Mouse (Mus musculus): ENCODE measurements at regions not wholly inside any gene's neighbourhood (a gene's known extent, or its start where the extent isn't known, plus 50 kb on each side); places are given as distances from the start of the nearest gene placed in this dataset.

DNA sequence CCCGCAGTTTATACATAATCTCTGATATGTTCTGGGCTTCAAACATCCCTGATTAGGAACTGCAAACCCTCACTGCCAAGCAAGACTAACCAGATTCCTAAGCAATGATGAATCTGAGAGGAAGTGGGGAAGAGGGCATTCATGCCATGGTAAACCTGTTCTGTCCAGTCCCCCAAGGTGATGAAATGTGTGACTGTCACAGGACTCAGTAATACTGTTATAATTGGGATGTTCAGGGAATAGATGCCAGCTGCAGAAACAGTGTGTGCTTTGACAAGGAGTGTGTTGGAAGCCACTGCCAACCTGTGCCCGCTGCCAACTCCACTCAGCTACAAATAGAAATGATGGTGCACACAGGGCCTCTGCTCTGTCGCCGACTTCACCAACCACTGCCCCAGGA is 466.0 kb downstream of the Efna5 start:
- peak; percentile 10 for DNase-seq (ENCODE audit: low spot score)

DNA sequence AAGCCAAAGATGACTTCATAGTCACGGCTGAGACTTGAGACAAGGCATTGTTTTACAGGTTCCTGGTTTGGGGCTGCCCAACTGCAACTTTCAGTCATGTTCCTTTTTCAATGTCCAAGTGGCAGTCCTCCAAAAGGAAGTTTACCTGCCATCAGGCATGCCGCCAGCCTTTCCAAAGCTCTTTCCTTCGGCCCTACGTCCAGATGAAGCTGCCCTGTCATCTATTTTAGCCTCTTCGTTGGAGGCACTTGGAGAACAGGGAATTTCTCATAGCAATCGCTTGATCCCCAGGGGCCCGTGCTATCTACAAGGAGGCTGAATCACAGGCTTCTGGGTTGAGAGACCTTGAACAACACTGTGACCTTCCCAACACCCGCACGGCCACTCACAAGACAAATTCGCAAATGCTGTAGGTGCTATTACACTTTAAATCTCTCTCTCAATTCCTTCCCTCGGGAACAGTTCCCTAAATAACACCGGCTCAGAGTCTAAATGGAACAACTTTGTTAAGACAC is 468.4 kb downstream of the Efna5 start:
- no peak for DNase-seq (ENCODE audit: low spot score)

DNA sequence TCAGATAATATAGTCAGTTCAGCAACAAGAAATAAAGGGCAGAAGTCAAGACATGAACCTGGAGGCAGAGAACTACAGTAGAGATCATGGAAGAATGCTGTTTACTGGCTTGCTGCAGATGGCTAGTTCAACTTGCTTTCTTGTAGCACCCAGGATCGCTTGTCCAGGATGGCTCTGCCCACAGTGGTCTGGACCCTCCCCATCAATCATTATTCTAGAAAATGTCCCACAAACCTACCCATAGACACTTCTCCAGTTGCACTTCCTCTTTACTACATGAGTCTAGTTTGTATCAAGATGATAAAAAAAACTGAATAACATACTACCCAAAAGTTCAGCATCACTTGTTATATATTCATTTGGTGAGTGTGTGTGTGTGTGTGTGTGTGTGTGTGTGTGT is 477.4 kb downstream of the Efna5 start:
- no peak for DNase-seq (ENCODE audit: low spot score)

DNA sequence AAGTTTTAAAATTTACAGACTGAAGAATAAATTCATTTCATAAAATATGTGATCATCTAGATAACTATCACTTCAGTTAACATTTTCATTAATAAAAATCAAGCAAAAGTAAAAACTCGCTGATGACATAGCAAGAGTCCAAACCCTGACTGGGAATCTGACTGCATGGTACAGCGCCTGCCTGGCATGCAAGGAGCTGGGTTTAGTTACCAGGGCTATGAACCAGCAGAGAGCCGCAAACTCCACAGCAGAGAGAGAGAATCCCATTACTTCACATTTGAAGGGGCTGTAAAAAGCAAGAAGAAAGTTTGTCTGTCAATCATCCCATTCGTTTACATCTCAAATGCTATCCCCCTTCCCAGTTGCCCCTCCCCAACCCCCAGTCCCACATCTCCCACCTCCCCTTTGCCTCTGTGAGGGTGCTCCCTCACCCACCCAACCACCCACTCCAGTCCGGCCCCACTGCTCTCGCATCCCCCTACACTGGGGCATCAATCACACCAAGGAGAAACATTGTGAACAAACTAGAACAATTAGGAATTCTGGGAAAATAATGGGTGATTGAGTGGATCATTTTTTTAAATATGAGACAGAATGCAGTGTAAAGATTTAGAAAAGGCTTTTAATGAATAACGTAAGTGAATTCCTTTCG is 487.6 kb downstream of the Efna5 start:
- DNase-seq (ENCODE audit: low spot score): no peak

DNA sequence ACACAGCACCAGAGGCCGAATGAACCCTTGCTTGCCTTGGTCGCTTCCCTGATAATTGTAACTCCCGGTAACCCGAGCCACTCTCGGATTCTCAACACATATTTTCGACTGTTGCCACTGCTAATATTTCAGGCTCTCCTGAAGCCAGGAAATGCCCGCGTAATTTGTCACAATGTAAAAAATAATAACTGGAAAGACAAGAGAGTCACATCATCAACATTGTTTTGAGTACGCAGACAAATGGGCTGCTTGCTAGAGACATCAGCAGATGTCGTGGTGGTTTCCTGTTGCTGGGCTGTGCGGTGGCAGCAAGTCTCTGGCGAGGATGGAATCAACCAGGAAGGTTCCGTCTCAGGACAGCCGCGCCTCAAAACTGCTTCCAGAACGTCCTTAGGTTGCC is 497.1 kb downstream of the Efna5 start:
- no peak for DNase-seq (ENCODE audit: low spot score)

DNA sequence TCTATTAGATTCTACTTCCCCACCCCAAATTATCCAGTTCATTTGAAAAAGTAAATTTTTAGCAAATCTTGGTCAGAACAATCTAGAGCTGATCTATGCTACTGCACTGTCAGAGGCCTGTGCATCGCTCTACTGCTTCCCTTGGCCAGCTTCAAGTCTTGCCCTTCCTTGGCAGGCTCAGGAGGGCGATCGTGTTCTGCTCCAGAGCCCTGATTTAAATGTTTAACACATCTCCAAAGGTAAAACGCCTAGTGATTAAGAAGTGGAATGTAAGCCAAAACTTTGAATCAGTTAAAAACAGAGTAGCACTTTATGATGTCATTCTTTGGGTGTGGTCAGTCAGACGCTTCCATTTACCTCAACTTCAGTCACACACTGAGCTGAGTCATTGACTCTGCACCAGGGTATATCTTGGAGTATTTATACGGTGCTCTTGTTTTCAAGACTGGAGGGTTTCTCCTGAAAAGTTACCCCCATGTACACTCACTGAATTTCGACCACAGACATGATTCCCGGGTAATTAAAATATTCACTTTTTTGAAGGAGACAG is 502.2 kb downstream of the Efna5 start:
- DNase-seq (ENCODE audit: low spot score): no peak

DNA sequence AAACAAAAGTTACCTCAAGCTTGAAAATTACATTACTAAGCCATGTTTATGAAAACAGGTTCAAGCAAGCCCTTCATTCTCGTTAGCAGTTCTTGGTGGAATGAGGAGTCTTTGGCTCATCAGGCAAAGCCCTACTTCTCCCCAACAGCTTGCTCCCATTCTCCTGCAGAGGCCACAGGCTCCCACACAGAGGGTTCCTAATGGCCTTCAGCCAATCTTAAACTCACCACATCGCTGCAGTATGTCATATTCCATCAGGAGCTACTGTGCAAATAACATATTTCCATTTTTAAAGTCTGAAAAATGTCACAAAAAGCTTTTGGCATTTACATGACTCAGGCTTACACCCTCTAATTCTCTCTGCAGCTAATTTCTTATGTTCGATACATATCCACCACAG is 512.0 kb downstream of the Efna5 start:
- peak; percentile 2 for DNase-seq (ENCODE audit: low spot score)

DNA sequence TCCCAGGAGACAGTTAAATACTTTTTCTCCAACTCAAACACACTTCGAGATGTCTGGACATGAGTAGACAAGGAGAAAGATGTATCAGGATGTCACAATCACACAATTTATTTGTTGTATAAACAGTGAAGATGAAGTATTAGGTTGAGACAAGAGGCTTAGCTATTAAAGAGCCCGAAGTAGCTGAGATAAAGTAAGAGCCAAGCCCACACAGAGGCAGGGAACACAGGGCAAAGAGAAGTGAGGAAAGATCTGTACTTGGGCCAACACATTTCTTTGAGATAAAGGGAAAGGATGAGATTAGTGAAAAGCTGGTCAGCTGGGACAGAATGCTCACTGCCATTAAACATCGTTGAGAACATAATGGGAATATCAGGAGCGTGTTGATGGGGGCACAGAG is 513.2 kb downstream of the Efna5 start:
- no peak for DNase-seq (ENCODE audit: low spot score)

DNA sequence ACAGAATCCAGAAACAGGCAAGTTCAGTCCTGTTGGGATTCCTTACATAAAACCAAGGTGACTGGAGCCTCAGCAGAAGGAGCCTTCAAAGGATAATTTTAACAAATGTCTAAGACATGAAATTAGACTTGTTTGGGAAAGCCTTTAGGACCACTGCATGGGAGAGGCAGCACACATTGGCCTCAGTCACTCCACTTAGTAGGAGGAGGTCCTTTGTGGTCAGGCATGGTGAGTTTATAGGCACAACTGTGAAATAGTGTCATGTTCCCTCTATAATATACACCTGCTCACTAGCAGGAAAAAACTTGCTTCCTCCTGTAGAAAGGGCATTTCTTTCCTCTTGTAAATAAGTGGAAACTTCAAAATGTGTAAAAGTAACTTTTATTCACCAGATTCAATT is 522.8 kb downstream of the Efna5 start:
- no peak for DNase-seq (ENCODE audit: low spot score)

DNA sequence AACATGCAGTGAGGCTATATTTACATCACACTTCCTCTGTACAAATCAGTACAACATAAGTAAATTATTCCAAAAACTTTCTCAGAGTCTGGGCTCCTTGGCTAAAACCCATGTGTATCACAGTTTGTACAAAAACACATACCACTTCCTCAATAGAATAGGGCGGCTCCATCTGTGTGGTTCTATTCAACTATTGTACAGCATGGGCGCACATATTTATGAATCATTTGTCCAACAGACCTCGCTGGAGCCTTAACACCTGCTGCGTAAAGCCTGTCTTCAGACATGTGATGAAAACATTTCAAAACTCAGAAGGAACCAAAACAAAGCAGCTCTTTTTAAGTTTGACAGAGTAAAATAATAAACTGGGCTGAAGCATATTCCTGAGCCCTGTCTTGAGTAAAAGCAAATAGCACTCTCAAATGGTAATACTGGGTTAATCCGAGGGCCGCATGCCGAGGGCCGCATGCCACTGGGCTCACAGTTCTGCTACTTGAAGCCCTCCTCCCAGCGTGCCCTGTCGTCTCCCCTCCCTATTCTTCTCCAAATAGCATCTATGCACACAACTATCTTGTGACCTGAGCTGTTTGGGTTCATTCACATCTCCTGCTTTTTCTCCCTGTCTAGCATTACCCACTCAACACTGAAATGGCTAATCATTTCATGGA is 543.1 kb downstream of the Efna5 start:
- peak; percentile 6 for DNase-seq (ENCODE audit: low spot score)

DNA sequence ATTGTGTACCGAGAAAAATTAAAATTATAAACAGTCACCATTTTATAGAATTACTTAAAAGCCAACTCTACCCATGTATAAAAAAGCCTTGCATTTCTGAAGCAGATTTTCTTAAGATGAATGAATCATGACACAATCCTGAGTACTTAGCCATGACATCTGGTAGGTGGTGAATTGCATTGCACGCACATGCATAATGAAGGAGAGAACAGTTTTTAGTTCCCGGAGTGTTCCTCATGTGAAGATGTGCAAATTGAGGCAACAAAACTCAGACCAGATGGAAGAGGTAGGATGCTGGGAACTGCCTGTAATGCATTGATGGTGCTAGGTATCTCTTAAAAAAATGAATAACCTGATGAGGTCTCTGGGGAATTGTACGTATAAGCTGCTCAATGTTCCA is 550.9 kb downstream of the Efna5 start:
- no peak for DNase-seq (ENCODE audit: low spot score)

DNA sequence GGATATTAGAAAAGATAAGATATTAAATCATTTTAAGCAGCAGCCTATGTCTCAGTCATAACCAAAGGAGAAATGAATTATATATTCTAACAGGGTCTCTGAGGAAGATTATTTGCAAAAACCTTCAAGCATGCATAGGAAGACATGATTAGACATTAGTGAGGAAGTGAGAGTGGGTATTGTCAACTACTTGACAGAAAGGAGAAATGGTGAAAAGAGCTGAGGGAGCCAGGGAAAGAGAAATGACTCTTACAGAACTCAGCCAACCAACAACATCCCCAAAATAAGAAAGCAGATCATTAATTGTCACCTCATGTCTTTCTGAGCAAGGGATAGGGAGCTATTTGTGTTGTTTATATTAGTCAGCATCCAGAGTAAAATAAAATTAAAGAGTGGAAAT is 554.3 kb downstream of the Efna5 start:
- DNase-seq (ENCODE audit: low spot score): no peak

DNA sequence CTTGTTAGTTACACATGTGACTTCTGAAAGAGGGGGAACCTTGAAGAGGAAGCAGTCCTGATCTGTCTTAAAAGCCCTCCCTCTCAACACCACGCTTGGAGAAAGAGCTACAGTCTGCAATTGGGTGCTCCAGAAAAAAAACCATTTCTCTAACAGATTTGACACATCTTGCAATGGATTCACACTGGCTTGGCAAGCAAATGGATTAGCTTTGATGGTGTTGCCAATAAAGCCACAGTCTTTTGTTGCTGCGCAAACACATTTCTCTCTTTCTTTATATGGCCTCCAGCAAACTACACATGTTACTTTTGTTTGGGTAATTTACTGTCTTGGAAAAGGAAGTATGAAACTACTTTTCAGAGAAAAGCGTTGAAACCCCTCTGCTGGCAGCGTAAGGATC is 562.1 kb downstream of the Efna5 start:
- no peak for DNase-seq (ENCODE audit: low spot score)

DNA sequence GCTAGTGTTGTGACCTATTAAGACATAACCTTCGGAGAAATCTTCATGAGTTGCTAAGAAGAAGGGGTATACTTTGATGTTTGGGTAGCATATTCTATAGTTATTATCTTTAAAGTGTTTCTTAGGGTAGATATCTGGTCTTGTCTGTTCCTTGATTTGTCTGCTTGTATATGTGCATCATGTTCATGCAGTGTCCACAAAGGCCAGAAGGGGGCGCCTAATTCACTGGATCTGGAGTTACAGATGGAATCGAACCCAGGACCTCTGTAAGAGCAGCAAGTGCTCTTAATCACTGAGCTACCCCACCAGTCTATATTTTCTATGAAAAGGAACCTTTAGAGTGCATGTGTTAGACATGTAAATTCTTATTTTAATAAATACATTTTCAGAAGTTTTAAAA is 571.1 kb downstream of the Efna5 start:
- no peak for DNase-seq (ENCODE audit: low spot score)

DNA sequence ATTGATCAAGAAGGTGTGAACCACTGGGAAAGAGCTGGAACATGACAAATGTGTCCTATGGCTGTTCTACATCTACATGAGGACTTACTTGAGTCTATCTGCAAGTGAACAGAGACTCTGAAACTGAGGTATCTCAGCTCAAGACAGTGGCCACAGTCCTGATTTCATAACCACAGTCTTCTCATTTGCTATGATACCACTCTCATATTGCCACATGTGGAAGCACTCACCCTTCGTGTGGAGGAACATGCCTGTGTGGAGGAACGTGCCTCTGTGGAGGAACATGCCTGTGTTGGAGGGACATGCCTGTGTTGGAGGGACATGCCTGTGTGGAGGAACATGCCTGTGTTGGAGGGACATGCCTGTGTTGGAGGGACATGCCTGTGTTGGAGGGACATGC is 574.0 kb downstream of the Efna5 start:
- DNase-seq (ENCODE audit: low spot score): no peak

DNA sequence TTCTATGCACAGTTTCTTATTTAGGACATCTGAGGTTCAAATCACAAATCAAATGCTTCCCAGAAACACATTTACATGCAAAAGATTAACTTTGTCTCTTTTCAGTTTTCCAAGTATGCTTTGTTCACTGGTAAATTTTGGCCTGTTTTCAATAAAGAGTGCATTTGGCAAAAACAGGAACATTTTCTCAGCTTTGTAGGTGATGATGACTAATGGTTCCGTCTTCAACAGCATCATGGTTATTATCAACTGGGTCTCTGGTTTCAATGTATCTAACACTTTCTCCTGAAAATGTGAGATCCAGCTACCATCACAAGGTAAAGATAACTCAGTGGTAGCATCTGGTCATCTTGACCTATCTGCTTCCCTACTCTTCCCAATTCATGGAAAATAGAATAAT is 574.6 kb downstream of the Efna5 start:
- DNase-seq (ENCODE audit: low spot score): no peak

DNA sequence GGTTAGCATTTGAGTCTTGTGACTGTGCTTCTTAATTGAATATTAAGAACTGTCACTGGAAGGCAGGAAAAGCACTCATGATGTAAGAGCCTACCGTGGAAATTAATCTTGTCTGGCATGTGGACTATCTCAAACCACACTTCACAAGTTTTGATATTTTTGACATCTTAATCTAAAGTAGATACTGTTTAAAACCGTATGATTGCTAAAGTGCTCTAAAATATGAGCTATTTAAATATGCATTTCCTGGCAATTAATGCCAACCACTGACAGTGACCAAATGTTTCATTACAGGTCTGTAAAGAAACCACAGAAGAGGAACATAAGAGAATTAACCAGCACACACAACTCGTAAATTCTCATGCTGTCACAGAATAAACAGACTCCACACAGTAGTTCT is 576.0 kb downstream of the Efna5 start:
- no peak for DNase-seq (ENCODE audit: low spot score)

DNA sequence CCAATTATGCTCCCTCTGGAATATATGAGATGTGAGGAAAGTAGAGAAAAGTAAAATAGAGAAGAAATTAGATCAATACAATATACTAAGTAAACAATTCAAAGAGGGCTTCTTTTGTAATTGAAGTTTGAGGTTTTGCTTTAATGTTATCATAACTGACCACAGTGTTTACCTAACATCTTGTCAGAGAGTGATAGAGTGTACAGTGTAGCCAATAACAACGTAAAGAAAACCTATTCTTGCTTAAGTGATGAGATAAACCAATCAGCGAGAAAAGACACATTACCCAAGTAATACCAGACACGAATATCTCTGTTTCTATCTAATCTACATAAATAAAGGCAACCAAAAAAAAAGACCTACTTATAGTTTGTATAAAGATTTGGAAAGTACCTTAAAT is 577.0 kb downstream of the Efna5 start:
- no peak for DNase-seq (ENCODE audit: low spot score)

DNA sequence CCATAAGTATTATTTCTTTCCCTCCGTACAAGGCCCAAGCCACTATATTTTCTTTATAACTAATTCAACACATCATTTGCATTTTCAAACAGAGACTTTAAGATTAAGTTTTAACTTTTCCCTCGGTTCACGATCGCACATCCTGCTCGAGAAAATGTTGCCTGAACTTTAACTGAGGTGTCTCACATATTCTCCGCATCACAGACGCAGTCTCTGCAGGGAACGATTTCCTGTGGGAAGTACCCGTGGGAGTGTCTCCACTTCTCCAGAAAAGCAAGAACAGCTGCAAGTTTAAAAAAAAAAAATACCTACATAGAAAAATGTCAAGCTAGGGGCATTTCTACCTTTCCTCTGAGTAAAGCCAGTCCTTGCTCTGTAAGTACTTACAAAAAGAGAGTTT is 581.2 kb downstream of the Efna5 start:
- DNase-seq (ENCODE audit: low spot score): no peak

DNA sequence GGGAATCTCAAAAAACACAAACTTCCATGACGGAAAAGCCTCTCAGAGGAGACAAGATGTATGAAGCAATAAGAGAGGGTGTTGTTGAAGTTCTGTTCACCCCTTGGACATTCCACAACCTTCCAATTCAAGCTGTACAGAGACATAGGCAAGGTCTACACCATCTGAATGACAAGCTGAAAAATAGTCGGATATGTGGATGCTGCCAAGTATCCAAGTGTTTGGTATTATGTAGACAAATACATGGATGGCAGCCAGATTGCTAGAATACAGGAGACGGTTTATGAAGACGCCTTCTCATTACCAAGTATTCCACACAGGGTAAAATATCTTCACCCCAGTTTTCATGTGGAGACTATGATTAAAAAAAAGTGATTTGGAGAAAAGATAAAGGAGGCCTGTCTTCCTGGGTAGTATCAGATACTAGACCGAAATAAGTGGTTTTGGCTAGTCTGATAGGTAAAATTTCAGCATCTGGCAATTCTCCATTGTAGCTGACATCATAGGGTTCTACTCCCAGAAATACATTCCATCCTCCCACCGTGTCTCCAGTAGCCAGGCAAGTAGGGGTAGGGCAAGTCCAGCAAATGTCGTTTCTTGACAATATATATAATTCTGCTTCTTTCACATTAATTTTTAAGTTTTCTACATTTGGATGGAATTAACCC is 583.6 kb downstream of the Efna5 start:
- no peak for DNase-seq (ENCODE audit: low spot score)

DNA sequence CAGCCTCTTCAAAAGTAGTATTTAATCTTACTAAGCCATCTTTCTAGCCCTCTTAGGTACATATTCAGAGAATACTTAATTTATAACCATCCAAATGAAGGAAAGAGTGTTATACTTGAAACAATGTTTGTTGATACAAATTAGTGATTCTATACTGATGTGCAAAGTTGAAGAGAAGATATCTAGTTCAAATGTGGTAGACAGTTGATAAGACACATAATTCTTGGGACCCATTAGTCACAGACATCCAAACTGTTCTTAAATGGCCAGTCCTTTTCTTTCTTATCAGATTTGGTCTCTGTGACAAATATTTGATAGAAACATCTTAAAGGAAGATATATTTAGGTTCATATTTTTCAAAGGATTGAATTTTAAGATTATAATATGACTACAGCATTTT is 585.7 kb downstream of the Efna5 start:
- no peak for DNase-seq (ENCODE audit: low spot score)

DNA sequence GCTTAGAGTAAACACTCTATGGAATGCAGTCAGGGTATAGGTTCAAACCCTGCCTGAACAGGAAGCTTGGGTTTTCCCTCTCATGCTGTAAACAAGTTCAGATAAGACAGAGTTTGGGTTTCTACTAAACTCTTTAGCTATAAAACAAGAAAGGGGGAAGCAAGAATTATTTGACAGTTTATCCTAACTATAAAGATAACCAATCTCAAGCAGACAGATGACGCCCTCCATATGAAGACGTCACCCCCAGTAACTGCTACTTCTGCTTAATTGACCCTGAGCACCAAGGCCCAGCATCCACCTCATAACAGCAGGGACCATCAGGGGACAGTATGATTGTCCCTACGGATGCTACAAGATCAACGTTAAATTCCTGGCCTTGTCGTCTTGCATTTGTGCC is 588.4 kb downstream of the Efna5 start:
- DNase-seq (ENCODE audit: low spot score): no peak

DNA sequence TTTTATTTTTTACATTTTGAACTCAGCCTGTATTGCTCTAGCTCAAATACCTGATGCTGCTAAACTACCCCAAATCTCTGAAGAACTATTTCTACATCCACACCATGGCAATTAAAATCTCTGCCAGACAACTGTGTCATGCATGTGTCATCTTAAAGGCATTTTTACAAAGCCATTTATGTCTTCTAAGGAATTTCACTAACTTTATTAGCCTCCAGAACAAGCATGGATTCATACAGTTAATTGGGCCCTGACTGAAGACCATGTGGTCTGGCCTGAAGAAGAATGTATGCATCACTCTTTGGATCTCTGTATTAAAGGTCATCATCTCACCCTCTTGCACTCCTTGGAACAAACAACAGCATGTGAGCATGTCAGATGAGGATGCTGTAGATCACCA is 593.5 kb downstream of the Efna5 start:
- no peak for DNase-seq (ENCODE audit: low spot score)
